Mouse (Mus musculus) left cerebral cortex, postnatal 10 days (tissue): ENCODE results near the gene Mb21d2. TPM values are rescaled to one million over a fixed set of nuclear protein-coding genes. Genes with fewer than 3 reads are reported as not detected.

Experiments used
- DNase-seq, 2 experiments: peaks; one replicate each; pipeline ENCODE4 v3.0.0; 2021 to 2022; ENCODE audit warnings: low spot score in 2 of 2, mixed read lengths in 1 of 2; ENCODE audit errors: extremely low spot score in 1 of 2
- intact Hi-C: fragments of 180-260 bp; cut with DNase I; formaldehyde crosslinking; loops from one replicate; pipeline ENCODE4 v1.15.1; 2025
- total RNA-seq, 2 experiments: library from RNA; stranded (reverse); gene quantifications; 2 replicates each; pipeline ENCODE4 v1.2.3; 2021

Mb21d2 gene
- total RNA-seq, 2 experiments from 2014 or later: 45.4 to 46.3 TPM

- intact Hi-C loops: no loop called here
- DNase-seq: no peak
These were observed 52.3 kb downstream of the Mb21d2 start for GRCm38 (mm10) chr16:28877162-28877662.

DNA sequence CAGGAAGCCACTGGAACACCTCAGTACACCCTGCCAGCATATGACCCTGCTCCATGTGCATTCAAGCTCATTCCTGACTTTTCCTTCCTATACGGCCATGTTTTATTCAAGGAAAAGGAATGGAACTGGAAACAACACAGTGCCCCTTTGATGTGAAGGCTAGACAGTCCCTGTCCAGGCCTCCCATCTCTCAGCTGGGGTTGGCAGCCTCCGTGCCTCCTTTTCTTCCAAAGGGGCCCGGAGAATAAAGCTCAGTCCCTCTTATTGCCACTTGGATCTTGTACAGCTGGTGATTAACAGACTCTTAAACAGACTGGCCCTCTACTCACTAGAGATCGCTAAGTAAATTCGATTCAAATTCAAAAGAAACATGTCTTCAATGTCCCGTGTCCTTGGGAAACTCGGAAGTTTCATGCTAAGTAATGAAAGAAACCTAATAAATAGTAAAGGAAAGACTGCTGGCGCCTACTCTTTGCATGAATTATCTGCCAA, 56.0 kb downstream of the Mb21d2 start:
- DNase-seq: no peak
- intact Hi-C loops: no loop called here

DNA sequence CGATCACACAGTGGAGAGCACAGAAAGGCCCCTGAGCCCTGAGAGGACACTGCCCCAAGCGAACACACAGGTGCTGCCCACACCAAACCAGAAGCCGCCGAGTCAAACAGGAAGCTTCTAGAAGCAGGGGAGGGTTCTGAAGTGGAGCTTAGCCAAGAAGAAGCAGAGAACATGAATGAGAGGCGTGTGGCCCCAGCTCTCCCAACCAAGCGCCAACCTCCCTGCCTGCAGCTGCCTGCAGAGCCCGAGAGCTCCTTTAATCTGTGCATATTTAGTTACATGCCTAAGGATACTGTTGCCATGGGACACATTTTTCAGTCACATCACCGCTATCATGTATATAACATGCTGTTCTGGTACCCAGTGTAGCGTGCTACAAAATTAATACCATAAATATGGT, 58.6 kb downstream of the Mb21d2 start:
- peak in 1 of 2 experiments; percentile 48 for DNase-seq
- intact Hi-C loops: no loop called here

GRCm38 (mm10) chr16:28870456-28870855, 59.0 kb downstream of the Mb21d2 start:
- intact Hi-C loops: no loop called here

DNA sequence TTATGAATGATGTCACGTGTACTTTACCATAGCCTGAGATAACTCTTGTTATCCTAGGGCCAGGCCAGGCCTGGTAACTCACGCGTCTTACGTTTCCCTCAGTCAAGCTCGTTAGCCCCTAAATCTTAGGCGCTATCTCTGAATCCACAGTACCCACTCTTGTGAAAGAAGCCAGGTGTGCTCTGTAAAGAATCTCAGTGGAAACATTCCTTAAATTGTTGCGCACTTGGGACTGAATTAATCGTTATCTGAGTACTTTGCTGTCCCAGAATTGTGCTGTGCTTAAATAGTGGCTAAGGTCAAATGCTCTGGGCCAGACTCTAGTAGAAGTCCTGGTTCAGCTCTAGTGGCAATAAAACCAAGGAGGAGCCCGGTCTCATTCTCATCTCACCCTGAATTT, 60.6 kb downstream of the Mb21d2 start:
- intact Hi-C loops: no loop called here
- DNase-seq: no peak

More at GRCm38 (mm10) chr16:28870456-28870855, 59.0 kb downstream of the Mb21d2 start:
- DNase-seq: no peak

DNA sequence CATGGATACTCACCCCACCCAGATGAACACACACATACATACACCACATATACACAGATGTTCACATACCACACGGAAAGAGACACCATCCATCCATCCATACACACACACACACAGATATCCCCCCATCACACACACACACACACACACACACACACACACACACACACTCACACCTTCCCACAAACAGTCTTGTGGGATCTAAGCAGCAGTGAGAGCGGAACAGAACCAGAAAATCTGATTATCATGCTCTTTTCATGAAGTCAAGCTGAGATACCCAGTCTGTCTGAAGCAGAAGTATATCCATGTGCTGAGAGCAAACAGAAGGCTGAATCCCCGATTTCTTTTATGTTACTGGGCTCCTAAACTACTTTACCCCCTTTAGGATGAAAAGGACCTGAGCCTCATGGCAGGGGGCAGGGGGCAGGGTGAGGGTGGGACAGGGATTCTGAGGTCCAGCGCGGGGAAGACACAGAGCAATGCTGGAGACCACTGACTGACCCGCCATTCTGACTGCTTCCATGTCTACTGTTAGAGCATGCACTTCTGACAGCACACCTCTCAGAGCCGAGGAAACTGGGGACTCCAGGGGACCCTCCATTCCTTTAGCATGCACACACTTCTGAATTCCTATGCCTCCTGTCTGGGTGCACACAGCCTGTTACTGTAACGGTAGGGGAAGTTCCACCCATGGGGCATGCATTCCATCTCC, 62.7 kb downstream of the Mb21d2 start:
- DNase-seq: no peak
- intact Hi-C loops: no loop called here

DNA sequence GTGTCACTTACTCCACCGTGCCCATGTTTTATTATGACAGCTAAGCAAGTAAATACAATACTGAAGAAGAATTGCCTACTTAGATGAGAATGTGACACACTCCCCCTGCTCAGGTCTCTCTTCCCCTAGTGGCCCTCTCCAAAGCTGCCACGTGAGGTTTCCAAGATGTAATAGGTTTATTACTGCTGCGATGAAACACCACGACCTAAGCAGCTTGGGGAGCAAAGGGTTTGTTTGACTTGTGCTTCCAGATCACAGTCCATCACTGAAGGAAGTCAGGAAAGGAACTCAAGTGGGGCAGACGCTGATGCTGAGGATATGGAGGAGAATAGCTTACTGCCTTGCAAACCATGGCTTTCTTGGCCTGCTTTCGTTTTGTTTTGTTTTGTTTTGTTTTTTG, 65.9 kb downstream of the Mb21d2 start:
- no peak for DNase-seq
- intact Hi-C loops: no loop called here

DNA sequence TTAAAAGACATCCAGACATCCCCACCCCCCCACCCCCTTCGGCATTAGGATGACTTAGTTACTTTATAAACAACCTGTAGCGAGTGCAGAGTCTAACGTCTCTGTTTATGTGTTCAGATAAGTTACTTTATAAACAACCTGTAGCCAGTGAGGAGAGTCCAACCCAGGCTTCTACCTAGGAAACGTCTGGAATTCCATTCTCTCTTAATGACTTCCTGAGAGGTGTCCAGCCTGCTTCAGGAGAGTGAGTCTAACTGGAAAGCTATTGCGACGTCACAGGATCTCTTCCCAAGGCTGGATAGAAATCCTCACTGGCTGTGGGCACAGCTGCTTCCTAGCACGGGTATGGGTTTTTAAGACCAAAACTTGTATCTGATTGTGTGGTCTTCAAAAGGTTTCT, 67.4 kb downstream of the Mb21d2 start:
- intact Hi-C loops: no loop called here
- no peak for DNase-seq

GRCm38 (mm10) chr16:28859678-28860077, 69.8 kb downstream of the Mb21d2 start:
- DNase-seq: no peak
- intact Hi-C loops: no loop called here

DNA sequence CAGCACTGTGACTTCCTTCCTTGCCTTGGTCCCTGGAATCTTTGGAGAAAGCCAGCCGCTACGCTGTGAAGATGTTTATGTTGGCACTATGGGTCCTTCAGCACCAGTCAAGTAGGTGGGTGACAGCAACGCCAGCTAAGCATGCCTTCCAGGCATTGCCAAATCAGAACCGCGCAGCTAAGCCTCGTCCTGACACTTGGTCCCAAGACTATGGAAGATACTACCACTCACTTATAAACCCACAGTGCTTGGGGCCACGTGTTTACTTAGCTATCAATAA, 70.5 kb downstream of the Mb21d2 start:
- intact Hi-C loops: no loop called here
- DNase-seq: no peak

DNA sequence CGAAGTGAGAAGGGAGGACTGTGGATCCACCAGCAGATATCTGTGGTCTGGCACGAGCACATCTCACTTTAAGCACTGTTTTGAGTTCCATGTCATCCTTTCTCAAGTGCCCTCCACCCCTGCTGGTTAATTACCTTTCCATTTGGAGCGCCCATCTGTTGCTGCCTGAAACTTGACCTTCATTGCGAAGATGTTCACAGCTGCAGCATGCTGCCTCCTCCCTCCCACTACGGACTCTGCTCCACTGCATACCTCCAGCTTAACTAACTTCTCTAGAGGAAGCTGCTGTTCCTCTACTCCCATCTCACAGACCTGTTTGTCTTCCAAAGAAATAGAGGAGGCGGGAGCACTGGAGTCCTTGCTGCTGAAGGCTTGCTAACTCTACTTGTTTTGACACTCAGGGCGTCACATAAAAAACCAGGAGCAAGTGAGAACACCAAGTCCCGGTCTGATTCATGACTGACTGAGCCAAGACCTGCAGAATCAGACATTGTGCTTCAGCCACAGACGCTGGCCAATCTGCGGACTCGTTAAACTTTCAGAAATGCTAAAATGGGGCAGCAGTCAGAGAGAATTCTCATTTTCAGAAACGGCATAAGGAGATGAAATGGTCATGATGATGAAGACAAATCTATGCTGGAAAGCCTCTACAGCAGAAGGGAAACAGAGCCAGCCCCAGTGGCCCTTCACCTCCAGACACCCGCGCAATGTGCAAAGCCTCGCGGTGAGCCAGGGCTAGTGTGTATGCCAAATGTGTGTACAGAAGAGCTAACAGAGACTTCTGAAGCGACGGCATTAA, 71.1 kb downstream of the Mb21d2 start:
- no peak for DNase-seq

GRCm38 (mm10) chr16:28851409-28851821, 78.1 kb downstream of the Mb21d2 start:
- intact Hi-C loops: no loop called here
- DNase-seq: no peak

More for the DNA sequence above, 71.1 kb downstream of the Mb21d2 start:
- intact Hi-C loops: no loop called here

GRCm38 (mm10) chr16:28850881-28851280, 78.6 kb downstream of the Mb21d2 start:
- intact Hi-C loops: no loop called here
- no peak for DNase-seq

DNA sequence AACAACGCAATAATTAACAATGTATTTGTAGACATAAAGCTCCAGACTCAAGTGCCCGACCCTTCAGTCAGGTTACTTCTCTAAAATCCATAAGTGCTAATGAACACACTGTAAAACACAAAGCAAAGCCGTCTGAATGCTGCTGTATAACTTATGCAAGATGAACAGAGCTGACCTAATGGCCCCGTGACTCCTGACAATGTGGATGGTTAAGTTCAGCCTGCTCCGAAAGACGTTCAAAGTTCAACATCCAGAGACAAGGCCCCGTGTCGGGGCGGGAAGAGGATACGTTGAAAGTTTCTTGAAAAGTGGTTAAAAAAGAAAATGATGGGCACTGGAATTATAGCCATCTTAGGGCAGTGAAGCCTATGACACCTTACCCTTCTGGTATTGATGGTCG, 83.3 kb downstream of the Mb21d2 start:
- no peak for DNase-seq
- intact Hi-C loops: loop anchor here (10.0 kb wide), 1 partner anchor 359 kb away; the partner anchor contains the start of gene Hrasls

- intact Hi-C loops: loop anchor here (10.0 kb wide), 1 partner anchor 359 kb away; the partner anchor contains the start of gene Hrasls
- no peak for DNase-seq
These were observed 84.1 kb downstream of the Mb21d2 start for GRCm38 (mm10) chr16:28845336-28845735.

- DNase-seq: no peak
- intact Hi-C loops: loop anchor here (5.0 to 10.0 kb wide), 2 partner anchors 86 to 364 kb away; partner anchors contain the start of genes Hrasls and Mb21d2
These were observed 88.4 kb downstream of the Mb21d2 start for GRCm38 (mm10) chr16:28841102-28841501.

DNA sequence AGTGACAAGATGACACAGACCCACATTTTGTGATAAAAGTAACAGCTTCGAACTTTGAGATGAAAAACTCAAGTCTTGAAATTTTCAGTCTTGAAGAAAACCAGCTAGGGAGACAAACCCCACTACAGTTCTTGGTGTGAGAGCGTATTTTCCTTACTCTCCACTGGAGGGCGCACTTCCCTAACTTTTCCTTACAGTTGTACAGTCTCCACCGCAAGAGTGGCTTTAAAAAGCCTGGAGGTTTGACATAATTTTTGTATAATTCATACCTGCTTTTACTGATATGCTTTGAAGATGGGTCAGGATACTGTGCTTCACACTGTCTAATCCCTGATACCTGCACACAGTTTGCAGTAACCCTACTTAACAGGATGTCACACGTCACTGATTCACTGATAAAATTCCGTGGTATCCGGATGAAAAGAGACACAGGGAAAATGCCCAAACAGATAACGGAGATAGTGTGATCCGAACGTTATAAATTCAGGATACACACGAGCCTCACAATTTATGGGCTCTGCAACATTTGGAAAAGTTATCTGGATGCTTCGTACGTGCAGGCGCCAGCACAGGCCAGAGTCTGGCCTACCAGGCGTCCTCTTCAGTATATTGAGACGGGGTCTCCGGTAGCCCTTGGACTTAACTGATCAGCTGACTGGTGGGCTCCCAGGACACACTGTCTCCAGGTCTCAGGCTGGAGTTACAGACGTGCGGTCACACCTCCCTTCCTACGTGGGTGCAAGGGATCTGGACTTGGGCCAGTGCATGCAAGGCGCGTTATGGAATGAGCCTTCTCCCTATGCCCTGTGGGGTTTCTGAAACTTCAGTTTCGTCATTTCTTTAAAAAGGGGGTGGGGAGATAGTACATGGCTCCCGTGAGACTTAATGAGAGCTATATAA, 89.1 kb downstream of the Mb21d2 start:
- DNase-seq: peak; percentile 67 to 78
- intact Hi-C loops: loop anchor here (1.0 to 10.0 kb wide), 3 partner anchors 87 to 721 kb away; partner anchors contain the start of genes Hrasls and Mb21d2

DNA sequence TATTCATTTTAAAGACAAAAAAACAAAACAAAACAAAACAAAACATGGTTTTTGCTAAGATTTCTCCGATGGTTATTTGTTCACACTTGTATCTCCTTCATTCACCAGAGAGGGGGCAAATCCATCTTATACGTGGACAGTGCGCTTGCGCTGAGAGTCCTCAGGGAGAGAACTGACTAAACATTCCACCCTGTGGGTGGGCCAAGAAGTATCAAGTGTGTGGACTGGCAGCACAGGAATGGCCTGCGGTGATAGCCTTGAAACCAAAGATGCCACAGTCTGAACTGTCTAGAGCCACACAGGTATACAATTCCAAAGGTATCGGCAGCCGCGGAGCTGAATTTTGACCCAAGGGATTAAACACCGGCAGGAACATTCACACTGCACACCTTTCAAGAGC, 89.9 kb downstream of the Mb21d2 start:
- DNase-seq: no peak
- intact Hi-C loops: loop anchor here (5.0 to 10.0 kb wide), 2 partner anchors 615 to 738 kb away; partner anchors contain the start of gene Opa1

- intact Hi-C loops: loop anchor here (5.0 to 10.0 kb wide), 2 partner anchors 617 to 739 kb away; partner anchors contain the start of gene Opa1
- peak; percentile 46 to 49 for DNase-seq
These were observed 91.5 kb downstream of the Mb21d2 start for GRCm38 (mm10) chr16:28838016-28838415.
